Mouse (Mus musculus) heart, embryonic 13.5 days (tissue): ENCODE results near the gene Hspb9. TPM values are rescaled to one million over a fixed set of nuclear protein-coding genes. Genes with fewer than 3 reads are reported as not detected.

Source experiments
- ATAC-seq: fragments of 200-750 bp; cut with Nextera tagmentation; 2 replicates; pipeline ENCODE4 v1.8.0; 2017; ENCODE audit warnings: moderate TSS enrichment; ENCODE audit not compliant: insufficient number of reproducible peaks, low FRiP score, low TSS enrichment; ENCODE audit errors: extremely low read depth
- H3K27ac ChIP-seq: fragments of 300-500 bp; sonication (generic); replicated peaks from 2 replicates; pipeline ENCODE4 v1.5.1; 2015; ENCODE audit warnings: moderate library complexity, mild to moderate bottlenecking, inconsistent platforms
- H3K27me3 ChIP-seq: fragments of 300-500 bp; sonication (generic); replicated peaks from 2 replicates; pipeline ENCODE4 v1.6.1; 2015; ENCODE audit warnings: mild to moderate bottlenecking, inconsistent platforms
- H3K36me3 ChIP-seq: fragments of 300-500 bp; sonication (generic); 2 replicates; pipeline ENCODE4 v1.6.1; 2015; ENCODE audit warnings: mild to moderate bottlenecking, inconsistent platforms
- H3K4me1 ChIP-seq: fragments of 300-500 bp; sonication (generic); 2 replicates; pipeline ENCODE4 v1.6.1; 2015; ENCODE audit warnings: inconsistent platforms
- H3K4me2 ChIP-seq: fragments of 300-500 bp; sonication (generic); 2 replicates; pipeline ENCODE4 v1.6.1; 2015; ENCODE audit warnings: inconsistent platforms, mild to moderate bottlenecking, moderate library complexity
- H3K4me3 ChIP-seq: fragments of 300-500 bp; sonication (generic); 2 replicates; pipeline ENCODE4 v1.5.1; 2015; ENCODE audit warnings: moderate library complexity, mild to moderate bottlenecking, inconsistent platforms
- H3K9ac ChIP-seq: fragments of 300-500 bp; sonication (generic); 2 replicates; pipeline ENCODE4 v1.6.1; 2015; ENCODE audit warnings: inconsistent platforms, mild to moderate bottlenecking, moderate library complexity
- H3K9me3 ChIP-seq: fragments of 300-500 bp; sonication (generic); 2 replicates; pipeline ENCODE4 v1.6.1; 2016; ENCODE audit warnings: inconsistent platforms
- WGBS: fragments of 180-500 bp; shearing (Covaris S2); methylation state at CpG from one replicate; pipeline ENCODE4 v1.1.7; 2015; ENCODE audit warnings: mixed read lengths; 5-methylcytosine and 5-hydroxymethylcytosine counted together
- polyA plus RNA-seq: library from polyadenylated mRNA; unstranded; fragments of >200 nt; fragmentation: Nextera tagmentation; extraction: Ambion mirVana; gene quantifications from 2 replicates; pipeline ENCODE4 v1.2.1, GENCODE M21; 2015

The Hspb9 gene
- polyA plus RNA-seq, 1 experiment from 2014 or later, result 0.21 TPM

DNA sequence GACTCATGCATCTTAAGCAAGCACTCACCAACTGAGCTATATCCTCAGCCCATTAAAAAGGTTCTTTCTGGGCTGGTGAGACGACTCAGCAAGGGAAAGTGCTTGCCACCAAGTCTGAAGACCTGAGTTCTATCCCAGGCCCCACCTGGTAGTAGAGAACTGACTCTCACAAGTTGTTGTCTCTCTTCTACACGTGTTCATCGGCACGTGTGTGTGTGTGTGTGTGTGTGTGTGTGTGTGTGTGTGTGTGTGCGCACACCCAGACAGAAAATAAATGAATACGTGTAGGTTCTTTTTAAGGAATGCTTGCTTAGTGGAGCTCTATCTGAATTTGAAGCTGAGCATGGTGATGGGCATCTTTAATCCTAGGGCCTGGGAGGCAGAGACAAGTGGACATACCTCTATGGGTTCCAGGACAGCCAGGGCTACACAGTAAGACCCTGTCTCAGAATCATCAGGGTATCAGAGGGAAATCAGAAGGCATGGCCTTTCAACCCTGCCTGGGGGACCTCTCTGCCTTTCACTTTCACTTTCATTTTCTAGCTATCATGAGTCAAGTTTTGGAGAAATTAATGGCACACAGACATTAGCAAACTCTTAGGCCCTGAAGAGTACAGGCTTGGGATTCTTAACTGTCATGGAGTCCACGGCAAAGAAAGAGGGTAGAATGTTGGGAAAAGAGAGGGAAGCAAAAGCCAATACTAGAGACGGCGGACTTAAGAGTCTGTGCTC lies 21.6 kb downstream of the Hspb9 start:
- peak overlapping the region; percentile 81 for H3K4me2 ChIP-seq
- no peak overlapping the region; the same call in 1 of the 2 replicates for H3K27ac ChIP-seq
- peaks cover 18% of the 10 kb centered on the region for H3K36me3 ChIP-seq
- H3K9ac ChIP-seq, result peak overlapping the region; percentile 95
- peaks cover 8% of the 10 kb centered on the region for H3K27me3 ChIP-seq
- peak overlapping the region; percentile 87 for H3K4me3 ChIP-seq
- H3K9me3 ChIP-seq, result no peaks in the 10 kb centered on the region
- no peak for ATAC-seq
- peaks cover 27% of the 10 kb centered on the region for H3K4me1 ChIP-seq
- 88% methylated on average over 9 of the region's 9 CpGs for WGBS

DNA sequence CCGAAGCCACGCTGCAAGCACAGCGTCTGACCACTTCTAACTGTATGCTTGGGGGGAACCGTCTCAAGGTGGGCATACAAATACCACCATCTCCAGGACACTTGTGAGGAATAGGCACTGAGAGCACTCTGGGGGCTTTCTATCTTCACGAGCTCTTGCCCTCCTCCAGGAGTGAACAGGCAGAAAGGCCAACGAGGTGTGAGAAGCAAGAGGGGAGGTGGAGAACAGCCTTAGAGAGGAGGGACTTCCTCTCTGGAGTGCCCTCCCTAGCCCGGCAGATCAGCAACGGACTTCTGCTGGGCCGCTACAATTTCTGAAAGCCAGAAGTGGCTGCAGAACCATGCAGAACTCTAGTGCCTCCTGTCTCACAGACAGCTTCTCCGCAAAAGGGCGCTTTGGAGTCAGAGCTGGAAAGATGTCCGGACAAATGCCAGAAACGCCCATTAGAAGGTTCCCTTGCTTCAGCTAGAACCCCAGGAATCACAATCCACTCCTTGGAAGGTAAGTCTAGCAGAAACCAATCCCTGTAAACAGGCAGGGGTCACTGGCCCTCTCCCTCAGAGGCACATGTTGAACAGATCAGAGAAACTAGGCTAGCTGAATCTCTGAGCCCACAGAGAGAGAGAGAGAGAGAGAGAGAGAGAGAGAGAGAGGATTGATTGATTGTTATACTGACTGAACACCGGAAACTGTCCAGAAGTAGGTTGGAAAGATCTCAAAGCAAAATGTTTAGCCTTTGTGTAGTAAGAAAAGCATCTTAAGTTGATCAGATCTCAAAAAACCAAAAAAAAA lies 22.5 kb downstream of the Hspb9 start:
- H3K27me3 ChIP-seq, result peaks cover 14% of the 10 kb centered on the region
- peak overlapping the region; percentile 87 for H3K4me3 ChIP-seq
- no peak for ATAC-seq
- peaks cover 27% of the 10 kb centered on the region for H3K4me1 ChIP-seq
- no peaks in the 10 kb centered on the region for H3K9me3 ChIP-seq
- peak overlapping the region; percentile 95 for H3K9ac ChIP-seq
- peak overlapping the region; percentile 81 for H3K4me2 ChIP-seq
- 60% methylated on average over 14 of the region's 14 CpGs for WGBS
- H3K36me3 ChIP-seq, result peaks cover 18% of the 10 kb centered on the region
- H3K27ac ChIP-seq, result peak overlapping the region; percentile 74

- peak overlapping the region; percentile 74; the same call in 1 of the 2 replicates for H3K27ac ChIP-seq
- peaks cover 16% of the 10 kb centered on the region for H3K36me3 ChIP-seq
- no peaks in the 10 kb centered on the region for H3K9me3 ChIP-seq
- H3K27me3 ChIP-seq, result peaks cover 18% of the 10 kb centered on the region
- peak overlapping the region; percentile 81 for H3K4me2 ChIP-seq
- WGBS, result 60% methylated on average over 4 of the region's 4 CpGs
- H3K9ac ChIP-seq, result peak overlapping the region; percentile 95
- no peak for ATAC-seq
- H3K4me3 ChIP-seq, result peak overlapping the region; percentile 87
- peaks cover 27% of the 10 kb centered on the region for H3K4me1 ChIP-seq
Measured at GRCm38 (mm10) chr11:100736746-100737080, 23.1 kb downstream of the Hspb9 start.

- H3K9ac ChIP-seq, result peak overlapping the region; percentile 95
- H3K27me3 ChIP-seq, result peaks cover 18% of the 10 kb centered on the region
- H3K9me3 ChIP-seq, result no peaks in the 10 kb centered on the region
- H3K4me1 ChIP-seq, result peaks cover 27% of the 10 kb centered on the region
- under 1% methylated on average over 13 of the region's 13 CpGs for WGBS
- no peak for ATAC-seq
- peak overlapping the region; percentile 74 for H3K27ac ChIP-seq
- H3K4me2 ChIP-seq, result peak overlapping the region; percentile 81
- H3K36me3 ChIP-seq, result peaks cover 11% of the 10 kb centered on the region
- peak overlapping the region; percentile 87 for H3K4me3 ChIP-seq
Measured at GRCm38 (mm10) chr11:100737105-100737733, 23.6 kb downstream of the Hspb9 start.

GRCm38 (mm10) chr11:100738066-100738604 lies 24.5 kb downstream of the Hspb9 start, which contains the start of gene Rab5c:
Rab5c (minus strand) TSS chr11:100738215.
- H3K27me3 ChIP-seq, result peaks cover 23% of the 10 kb centered on the region
- peak within 1 kb of the TSS; percentile 87 for H3K4me3 ChIP-seq
- under 1% methylated on average over 39 of the region's 39 CpGs for WGBS
- peaks cover 27% of the 10 kb centered on the region for H3K4me1 ChIP-seq
- peak; percentile 99 for ATAC-seq
- H3K9ac ChIP-seq, result peak within 1 kb of the TSS; percentile 95
- peak within 1 kb of the TSS; percentile 81 for H3K4me2 ChIP-seq
- H3K27ac ChIP-seq, result peak within 1 kb of the TSS; percentile 83
- peaks cover 2% of the 10 kb centered on the region for H3K36me3 ChIP-seq
- H3K9me3 ChIP-seq, result no peaks in the 10 kb centered on the region

DNA sequence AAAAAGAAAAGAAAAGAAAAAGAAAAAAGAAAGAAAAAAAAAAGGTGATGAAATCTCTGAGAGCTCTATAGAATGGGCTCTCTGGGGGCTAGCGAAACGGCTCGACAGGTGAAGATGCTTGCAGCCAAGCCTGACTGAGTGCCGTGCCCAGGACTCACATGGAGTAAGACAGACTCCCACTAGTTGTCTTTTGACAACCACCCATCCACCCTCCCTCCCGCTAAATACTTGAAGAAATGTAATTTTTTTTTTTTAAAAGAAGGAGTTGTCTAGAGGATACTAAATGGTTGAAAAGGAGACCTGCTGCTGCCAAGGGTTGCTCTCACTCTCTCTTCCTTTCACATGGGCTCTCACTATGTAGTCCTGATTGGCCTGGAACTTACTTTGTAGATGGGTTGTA lies 25.1 kb downstream of the Hspb9 start:
- Histone ChIP-seq H3K4me2 (peak overlapping the region; percentile 81), H3K36me3 (no peaks in the 10 kb centered on the region), H3K4me3 (peak overlapping the region; percentile 87), H3K27me3 (peaks cover 23% of the 10 kb centered on the region), H3K9ac (peak overlapping the region; percentile 84), H3K9me3 (no peaks in the 10 kb centered on the region), H3K27ac (peak overlapping the region; percentile 83), H3K4me1 (peaks cover 27% of the 10 kb centered on the region)
- no peak for ATAC-seq
- 17% methylated on average over 5 of the region's 5 CpGs for WGBS

- Histone ChIP-seq H3K27me3 (peaks cover 41% of the 10 kb centered on the region), H3K36me3 (no peaks in the 10 kb centered on the region), H3K9ac (no peak overlapping the region), H3K9me3 (no peaks in the 10 kb centered on the region), H3K4me1 (peaks cover 15% of the 10 kb centered on the region), H3K4me3 (no peak overlapping the region), H3K27ac (no peak overlapping the region), H3K4me2 (no peak overlapping the region)
- WGBS, result 58% methylated on average over 6 of the region's 6 CpGs
- no peak for ATAC-seq
Measured at GRCm38 (mm10) chr11:100741348-100741747, 27.7 kb downstream of the Hspb9 start.

DNA sequence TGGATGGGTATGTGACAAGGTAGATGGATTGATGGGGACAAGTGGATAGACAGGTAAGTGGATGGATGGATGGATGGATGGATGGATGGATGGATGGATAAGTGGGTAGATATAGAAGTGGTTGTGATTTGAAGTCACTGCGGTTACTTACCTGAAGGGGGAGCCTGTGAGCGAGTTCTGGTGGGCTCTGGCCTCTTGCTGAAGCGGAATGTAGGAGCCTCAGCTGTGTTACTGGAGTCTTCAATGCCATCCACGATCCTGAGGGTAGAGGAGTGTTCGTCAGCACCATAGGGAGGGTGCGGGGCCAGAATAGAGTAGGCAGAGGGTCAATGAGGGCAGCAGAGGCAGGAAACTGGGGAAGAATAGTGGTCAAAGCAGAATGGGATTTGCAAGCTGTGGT lies 31.4 kb downstream of the Hspb9 start:
- no peak overlapping the region for H3K4me2 ChIP-seq
- H3K27ac ChIP-seq, result no peak overlapping the region
- no peak for ATAC-seq
- H3K27me3 ChIP-seq, result peaks cover 73% of the 10 kb centered on the region
- WGBS, result 16% methylated on average over 6 of the region's 6 CpGs
- H3K9me3 ChIP-seq, result no peaks in the 10 kb centered on the region
- no peaks in the 10 kb centered on the region for H3K4me1 ChIP-seq
- H3K36me3 ChIP-seq, result no peaks in the 10 kb centered on the region
- no peak overlapping the region for H3K9ac ChIP-seq
- H3K4me3 ChIP-seq, result no peak overlapping the region

GRCm38 (mm10) chr11:100746546-100746945 lies 32.9 kb downstream of the Hspb9 start:
- Histone ChIP-seq H3K36me3 (no peaks in the 10 kb centered on the region), H3K9me3 (no peaks in the 10 kb centered on the region), H3K4me2 (no peak overlapping the region), H3K27ac (no peak overlapping the region), H3K9ac (no peak overlapping the region), H3K4me3 (no peak overlapping the region), H3K4me1 (no peaks in the 10 kb centered on the region), H3K27me3 (peaks cover 74% of the 10 kb centered on the region)
- no peak for ATAC-seq
- WGBS, result 79% methylated on average over 10 of the region's 10 CpGs

- WGBS, result 64% methylated on average over 5 of the region's 5 CpGs
- H3K36me3 ChIP-seq, result no peaks in the 10 kb centered on the region
- H3K9ac ChIP-seq, result no peak overlapping the region
- H3K4me1 ChIP-seq, result no peaks in the 10 kb centered on the region
- no peak for ATAC-seq
- H3K27me3 ChIP-seq, result peaks cover 80% of the 10 kb centered on the region
- H3K27ac ChIP-seq, result no peak overlapping the region
- H3K4me3 ChIP-seq, result no peak overlapping the region
- H3K4me2 ChIP-seq, result no peak overlapping the region
- H3K9me3 ChIP-seq, result no peaks in the 10 kb centered on the region
Measured at GRCm38 (mm10) chr11:100747114-100747513, 33.5 kb downstream of the Hspb9 start.

- Histone ChIP-seq H3K9ac (no peak overlapping the region), H3K27ac (no peak overlapping the region), H3K36me3 (no peaks in the 10 kb centered on the region), H3K9me3 (no peaks in the 10 kb centered on the region), H3K4me2 (no peak overlapping the region), H3K27me3 (peaks cover 89% of the 10 kb centered on the region), H3K4me1 (no peaks in the 10 kb centered on the region), H3K4me3 (no peak overlapping the region)
- no peak for ATAC-seq
- 59% methylated on average over 4 of the region's 4 CpGs for WGBS
Measured at GRCm38 (mm10) chr11:100748620-100749019, 35.0 kb downstream of the Hspb9 start.
